Comparison of ENCODE assay signal across 12 mouse cellular contexts in the genomic region with DNA sequence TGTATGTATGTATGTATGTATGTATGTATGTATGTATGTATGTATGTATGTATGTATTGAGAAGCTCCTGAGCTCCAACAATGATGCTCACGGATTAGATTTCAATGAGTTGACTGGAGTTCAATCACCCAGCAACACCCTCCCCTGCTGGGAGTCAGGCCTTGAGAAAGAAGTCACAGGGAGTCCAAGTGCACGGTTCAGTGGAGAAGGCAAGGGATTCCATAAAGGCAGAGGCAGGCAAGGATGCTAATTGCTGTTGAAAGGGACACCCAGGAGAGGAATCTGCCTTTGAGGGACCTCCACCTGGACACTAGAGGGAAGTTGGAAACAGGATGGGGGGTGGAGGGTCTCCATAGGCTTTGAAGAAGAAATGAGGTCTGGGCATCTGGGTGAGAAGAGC.
DNase-seq lines count a peak whose midpoint lies in the region; ATAC-seq and TF ChIP-seq lines count a peak whose summit lies in the region.
"Had no signal": no experiment of that assay in that cellular context is flagged by ENCODE, and none has a peak within 500 bp of the region (broad histone marks: within the 10 kb centered on the region; RNA-seq: fewer than 3 reads in every experiment).

No protein-coding gene starts in this region.

- no peaks in the 10 kb centered on the region for H3K4me1 ChIP-seq in hindbrain, embryonic 11.5 days (replicated peaks; ENCODE audit: control insufficient read depth, insufficient read depth, low read length)
- peaks cover 15% of the 10 kb centered on the region for H3K4me1 ChIP-seq in hindbrain, embryonic 14.5 days (replicated peaks; ENCODE audit: control insufficient read depth, insufficient read depth, low read length)
- peaks cover 10% of the 10 kb centered on the region; the same call in 1 of the 2 replicates for H3K4me1 ChIP-seq in kidney, adult 2 months (ENCODE audit: control insufficient read depth, insufficient read depth, low read length)
- H3K4me1 ChIP-seq: limb, embryonic 15.5 days had no signal

- no peak for ATAC-seq in hindbrain, embryonic 11.5 days (ENCODE audit: low FRiP score)
- no peak for ATAC-seq in hindbrain, embryonic 14.5 days (ENCODE audit: low FRiP score)
- ATAC-seq in erythroblast, adult 5-6 weeks (replicated peaks; ENCODE audit: low FRiP score, poor library complexity, severe bottlenecking): no peak

- TF ChIP-seq CTCF in kidney, adult 2 months (conservative IDR thresholded peaks at IDR 0.05; ENCODE audit: insufficient read depth, insufficient read length, low read depth, low read length): no peak

- DNase-seq in hindbrain, embryonic 11.5 days (ENCODE audit: low spot score): peak; percentile 21
- DNase-seq in hindbrain, embryonic 14.5 days (ENCODE audit: low spot score): no peak
- peak; percentile 23 for DNase-seq in embryo, embryonic 11 days
- DNase-seq in kidney, adult 2 months: peak; percentile 83
- DNase-seq in kidney, postnatal 36 days: peak; percentile 68 to 78
- no peak for DNase-seq in ovary, postnatal 14 days (ENCODE audit: low spot score)
- DNase-seq: cerebellum, postnatal 25 days; heart, adult 18-20 months; lung, adult 18-20 months had no signal

- H3K4me2 ChIP-seq in hindbrain, embryonic 11.5 days (replicated peaks; ENCODE audit: low read depth, low read length): no peak overlapping the region
- H3K4me2 ChIP-seq in hindbrain, embryonic 14.5 days (replicated peaks): no peak overlapping the region
- H3K4me2 ChIP-seq: limb, embryonic 15.5 days; neural tube, embryonic 12.5 days had no signal

- no peaks in the 10 kb centered on the region for H3K36me3 ChIP-seq in hindbrain, embryonic 11.5 days (ENCODE audit: control insufficient read depth, insufficient read depth, low read length)
- no peaks in the 10 kb centered on the region for H3K36me3 ChIP-seq in hindbrain, embryonic 14.5 days (replicated peaks; ENCODE audit: control insufficient read depth, insufficient read depth)
- H3K36me3 ChIP-seq in kidney, adult 2 months (ENCODE audit: control insufficient read depth, insufficient read depth, low read length): no peaks in the 10 kb centered on the region
- H3K36me3 ChIP-seq: limb, embryonic 15.5 days; neural tube, embryonic 12.5 days had no signal

- no peaks in the 10 kb centered on the region for H3K9me3 ChIP-seq in hindbrain, embryonic 11.5 days (ENCODE audit: control insufficient read depth, low read length)
- no peaks in the 10 kb centered on the region for H3K9me3 ChIP-seq in hindbrain, embryonic 14.5 days (ENCODE audit: control insufficient read depth, low read length)
- H3K9me3 ChIP-seq: limb, embryonic 15.5 days; neural tube, embryonic 12.5 days had no signal

- H3K9ac ChIP-seq in hindbrain, embryonic 11.5 days (ENCODE audit: low read depth, low read length): no peak overlapping the region
- H3K9ac ChIP-seq in hindbrain, embryonic 14.5 days: no peak overlapping the region
- H3K9ac ChIP-seq: limb, embryonic 15.5 days; neural tube, embryonic 12.5 days had no signal

- no peak for TF ChIP-seq POLR2A in kidney, adult 2 months (IDR thresholded peaks at IDR 0.05; ENCODE audit: low read depth, low read length)

- no peak overlapping the region for H3K27ac ChIP-seq in hindbrain, embryonic 11.5 days (ENCODE audit: low read depth, low read length)
- no peak overlapping the region for H3K27ac ChIP-seq in hindbrain, embryonic 14.5 days
- no peak overlapping the region for H3K27ac ChIP-seq in kidney, adult 2 months (ENCODE audit: insufficient read depth, low read depth, low read length)
- H3K27ac ChIP-seq: limb, embryonic 15.5 days; neural tube, embryonic 12.5 days had no signal

- H3K27me3 ChIP-seq in hindbrain, embryonic 11.5 days (ENCODE audit: control insufficient read depth, insufficient read depth, low read length): no peaks in the 10 kb centered on the region
- H3K27me3 ChIP-seq in hindbrain, embryonic 14.5 days (ENCODE audit: control insufficient read depth, insufficient read depth, low read length): no peaks in the 10 kb centered on the region
- H3K27me3 ChIP-seq in kidney, adult 2 months (replicated peaks; ENCODE audit: control insufficient read depth, insufficient read depth, low read length): no peaks in the 10 kb centered on the region
- H3K27me3 ChIP-seq: limb, embryonic 15.5 days; neural tube, embryonic 12.5 days had no signal

- no peak overlapping the region for H3K4me3 ChIP-seq in hindbrain, embryonic 11.5 days (ENCODE audit: low read depth, low read length)
- H3K4me3 ChIP-seq in hindbrain, embryonic 14.5 days (replicated peaks; ENCODE audit: low read length): no peak overlapping the region
- H3K4me3 ChIP-seq in kidney, adult 2 months (ENCODE audit: insufficient read depth, low read depth, low read length): no peak overlapping the region
- H3K4me3 ChIP-seq: limb, embryonic 15.5 days; neural tube, embryonic 12.5 days had no signal

- 16% methylated on average over 2 of the region's 2 CpGs for WGBS in hindbrain, embryonic 11.5 days
- 6% methylated on average over 2 of the region's 2 CpGs for WGBS in hindbrain, embryonic 14.5 days
- WGBS in kidney, adult 2 months: 32% methylated on average over 2 of the region's 2 CpGs

Comparison
In these comparisons a context has a peak if more than half of its experiments do, and no peak if none do; other contexts are left out.
1. DNase-seq: peak in hindbrain, embryonic 11.5 days (single experiment), embryo, embryonic 11 days (single experiment), kidney, adult 2 months (single experiment) and kidney, postnatal 36 days (2 of 2); none in hindbrain, embryonic 14.5 days (single experiment) and ovary, postnatal 14 days (single experiment).